Mouse (Mus musculus) lung, embryonic 15.5 days (tissue): ENCODE measurements around the gene Gm14214. TPM values are rescaled to one million over a fixed set of nuclear protein-coding genes. Genes with fewer than 3 reads are reported as not detected.

Source experiments
- ATAC-seq: fragments of 200-750 bp; cut with Nextera tagmentation; 2 replicates; pipeline ENCODE4 v1.8.0; 2017; ENCODE audit warnings: moderate number of reproducible peaks, borderline replicate concordance; ENCODE audit not compliant: low FRiP score, low TSS enrichment; ENCODE audit errors: extremely low read depth
- H3K27ac ChIP-seq: fragments of 300-500 bp; sonication (generic); 2 replicates; pipeline ENCODE4 v1.5.1; 2015; ENCODE audit warnings: moderate library complexity, mild to moderate bottlenecking, inconsistent platforms
- H3K27me3 ChIP-seq: fragments of 300-500 bp; sonication (generic); 2 replicates; pipeline ENCODE4 v1.6.1; 2015; ENCODE audit warnings: inconsistent platforms
- H3K36me3 ChIP-seq: fragments of 300-500 bp; sonication (generic); 2 replicates; pipeline ENCODE4 v1.6.1; 2015; ENCODE audit warnings: inconsistent platforms
- H3K4me1 ChIP-seq: fragments of 300-500 bp; sonication (generic); 2 replicates; pipeline ENCODE4 v1.6.1; 2015; ENCODE audit warnings: inconsistent platforms
- H3K4me2 ChIP-seq: fragments of 300-500 bp; sonication (generic); 2 replicates; pipeline ENCODE4 v1.6.1; 2015; ENCODE audit warnings: inconsistent platforms, mild to moderate bottlenecking, moderate library complexity
- H3K4me3 ChIP-seq: fragments of 300-500 bp; sonication (generic); 2 replicates; pipeline ENCODE4 v1.5.1; 2015; ENCODE audit warnings: mild to moderate bottlenecking, inconsistent platforms
- H3K9ac ChIP-seq: fragments of 300-500 bp; sonication (generic); 2 replicates; pipeline ENCODE4 v1.6.1; 2015; ENCODE audit warnings: inconsistent platforms
- H3K9me3 ChIP-seq: fragments of 300-500 bp; sonication (generic); 2 replicates; pipeline ENCODE4 v1.6.1; 2016; ENCODE audit warnings: inconsistent platforms
- WGBS: fragments of 180-500 bp; shearing (Covaris S2); methylation state at CpG from one replicate; pipeline ENCODE4 v1.1.7; 2015; 5-methylcytosine and 5-hydroxymethylcytosine counted together
- polyA plus RNA-seq: library from polyadenylated mRNA; unstranded; fragments of >200 nt; fragmentation: Nextera tagmentation; extraction: Ambion mirVana; gene quantifications from 2 replicates; pipeline ENCODE4 v1.2.1, GENCODE M21; 2015

Gene Gm14214
- polyA plus RNA-seq, 1 experiment from 2014 or later, result not detected

DNA sequence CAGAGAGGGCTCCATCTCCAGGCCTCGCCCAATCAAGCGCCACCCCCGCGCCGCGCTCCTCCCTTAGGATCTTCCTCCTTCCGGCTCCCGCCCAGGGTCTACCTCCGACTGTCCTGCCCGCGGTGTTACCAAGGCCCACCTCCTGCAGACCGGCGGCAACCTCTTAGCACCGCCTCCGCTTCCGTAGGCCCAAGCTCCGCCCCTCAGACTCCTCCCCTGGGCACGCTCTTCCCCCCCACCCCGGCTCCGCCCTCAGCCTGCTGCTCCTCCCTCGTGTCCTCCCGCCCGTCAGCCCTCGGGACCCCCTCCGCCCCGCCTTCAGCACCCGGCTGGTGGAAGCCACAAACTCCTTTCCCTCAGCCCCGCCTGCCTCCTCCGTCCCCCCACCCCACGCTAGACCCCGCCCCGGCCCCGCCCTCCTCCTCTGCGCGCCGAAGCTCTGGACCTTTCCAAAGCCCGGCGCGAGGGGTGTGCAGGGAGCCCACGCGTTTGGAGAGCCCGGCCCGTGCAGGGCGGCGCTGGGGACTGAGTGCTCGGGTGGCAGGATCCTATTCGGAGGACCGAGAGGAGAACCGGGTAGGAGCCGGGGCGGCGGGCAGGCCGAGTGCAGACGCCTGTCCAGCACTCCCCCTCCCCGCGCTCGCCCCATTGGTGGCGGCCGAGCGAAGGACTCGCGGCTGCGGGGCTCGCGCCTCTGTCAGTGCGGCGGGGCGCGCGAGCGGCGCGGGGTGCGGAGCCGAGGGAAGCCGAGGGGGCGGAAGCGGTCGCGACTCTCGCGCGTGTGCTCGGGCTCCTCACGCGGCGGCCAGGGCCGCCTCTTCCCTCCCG, 21.0 kb upstream of the Gm14214 start, which contains the start of the genes Raly and a:
TSS of gene Raly (plus strand) at position 441 of the 828 bp plus-strand sequence.
TSS of gene a (plus strand) at position 747 of the 828 bp plus-strand sequence.
- H3K4me2 ChIP-seq, result peak within 1 kb of the TSS; percentile 67
- H3K27ac ChIP-seq, result peak within 1 kb of the TSS; percentile 99
- H3K9ac ChIP-seq, result peak within 1 kb of the TSS; percentile 97
- H3K4me3 ChIP-seq, result peak within 1 kb of the TSS; percentile 80
- ATAC-seq, result peak; percentile 98
- peaks cover 32% of the 10 kb centered on the region for H3K4me1 ChIP-seq
- no peaks in the 10 kb centered on the region for H3K27me3 ChIP-seq
- under 1% methylated on average over 89 of the region's 89 CpGs for WGBS
- no peaks in the 10 kb centered on the region for H3K9me3 ChIP-seq
- H3K36me3 ChIP-seq, result no peaks in the 10 kb centered on the region

DNA sequence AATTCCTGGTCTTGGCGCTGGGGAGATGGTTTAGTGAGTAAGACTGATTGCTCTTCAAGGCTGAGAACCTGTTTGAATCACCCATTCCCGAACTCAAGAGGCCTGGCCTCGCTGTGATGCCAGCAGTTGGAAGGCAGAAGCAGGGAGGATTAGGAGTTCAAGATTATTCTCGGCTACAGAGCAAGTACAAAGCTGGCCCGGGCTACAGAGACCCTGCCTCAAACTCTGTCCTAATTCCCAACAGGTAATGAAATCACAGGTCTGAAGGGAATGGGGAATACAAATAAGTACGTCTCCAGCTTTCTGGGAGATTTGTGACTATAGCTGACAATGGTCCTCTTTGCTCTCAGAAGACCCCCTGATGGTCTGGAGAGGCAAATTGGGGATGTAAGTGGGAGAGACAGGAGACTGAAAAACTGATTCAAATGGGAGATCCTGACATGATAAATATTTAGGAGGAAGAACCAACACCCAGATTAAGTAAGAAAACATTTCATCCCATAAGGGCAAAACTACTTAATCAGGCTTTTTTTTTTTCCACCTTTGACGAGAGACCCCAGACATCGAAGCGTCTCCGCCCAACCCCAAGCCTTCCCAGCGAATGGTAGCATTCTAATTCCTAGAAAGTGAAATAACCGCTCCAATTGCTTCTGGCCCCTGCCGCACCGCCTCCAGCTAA, 20.3 kb upstream of the Gm14214 start:
- peak overlapping the region; percentile 59 for H3K4me2 ChIP-seq
- H3K9me3 ChIP-seq, result no peaks in the 10 kb centered on the region
- WGBS, result 4% methylated on average over 14 of the region's 14 CpGs
- H3K4me3 ChIP-seq, result peak overlapping the region; percentile 41
- H3K27ac ChIP-seq, result peak overlapping the region; percentile 36; the same call in 1 of the 2 replicates
- H3K27me3 ChIP-seq, result no peaks in the 10 kb centered on the region
- no peak for ATAC-seq
- peaks cover 24% of the 10 kb centered on the region for H3K4me1 ChIP-seq
- peak overlapping the region; percentile 17; the same call in 1 of the 2 replicates for H3K9ac ChIP-seq
- H3K36me3 ChIP-seq, result no peaks in the 10 kb centered on the region

DNA sequence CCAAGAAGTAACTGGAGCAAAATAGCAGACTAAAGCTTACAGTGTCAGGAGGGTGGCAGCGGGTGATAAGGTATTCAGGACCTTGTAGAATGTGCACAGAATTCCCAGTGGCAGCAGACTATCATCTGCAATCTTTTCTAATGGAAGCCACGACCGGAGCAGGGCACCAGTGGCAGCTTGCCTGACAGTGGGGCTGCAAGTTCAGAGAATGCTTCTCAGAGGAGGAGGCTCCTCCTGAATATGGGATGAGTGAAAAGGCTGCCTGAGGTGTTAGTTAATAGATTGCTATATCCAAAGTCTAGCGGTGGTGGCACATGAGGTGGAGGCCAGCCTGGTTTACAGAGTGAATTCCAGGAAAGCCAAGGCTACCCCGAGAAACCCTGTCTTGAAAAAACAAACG, 19.6 kb upstream of the Gm14214 start:
- 47% methylated on average over 6 of the region's 6 CpGs for WGBS
- no peak for ATAC-seq
- Histone ChIP-seq H3K36me3 (no peaks in the 10 kb centered on the region), H3K4me3 (no peak overlapping the region), H3K9me3 (no peaks in the 10 kb centered on the region), H3K4me1 (peaks cover 24% of the 10 kb centered on the region), H3K27ac (no peak overlapping the region), H3K4me2 (no peak overlapping the region), H3K27me3 (no peaks in the 10 kb centered on the region), H3K9ac (no peak overlapping the region)

DNA sequence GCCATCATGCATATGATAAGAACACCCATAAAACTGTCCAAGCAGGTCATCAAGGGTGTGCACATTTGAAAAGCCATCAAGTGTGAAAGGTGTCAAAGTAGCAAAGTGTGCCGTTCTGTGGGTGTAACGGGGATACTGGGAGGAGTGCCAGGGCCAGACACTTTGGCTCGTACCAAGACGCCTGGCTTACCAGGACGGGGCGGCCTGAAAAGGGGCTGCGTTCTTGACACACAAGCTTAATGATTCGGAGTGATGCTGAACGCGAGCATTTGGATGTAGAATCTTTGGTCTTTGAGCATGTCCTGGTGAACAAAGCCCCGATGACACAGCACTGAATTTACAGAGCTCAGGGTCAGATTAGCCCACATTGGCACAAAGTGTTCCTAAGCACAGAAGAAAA, 16.9 kb upstream of the Gm14214 start:
- H3K27me3 ChIP-seq, result no peaks in the 10 kb centered on the region
- H3K27ac ChIP-seq, result no peak overlapping the region
- no peak overlapping the region for H3K4me3 ChIP-seq
- no peaks in the 10 kb centered on the region for H3K9me3 ChIP-seq
- 63% methylated on average over 11 of the region's 11 CpGs for WGBS
- no peaks in the 10 kb centered on the region for H3K36me3 ChIP-seq
- H3K9ac ChIP-seq, result no peak overlapping the region
- H3K4me1 ChIP-seq, result peaks cover 5% of the 10 kb centered on the region; the same call in 1 of the 2 replicates
- H3K4me2 ChIP-seq, result no peak overlapping the region
- no peak for ATAC-seq

DNA sequence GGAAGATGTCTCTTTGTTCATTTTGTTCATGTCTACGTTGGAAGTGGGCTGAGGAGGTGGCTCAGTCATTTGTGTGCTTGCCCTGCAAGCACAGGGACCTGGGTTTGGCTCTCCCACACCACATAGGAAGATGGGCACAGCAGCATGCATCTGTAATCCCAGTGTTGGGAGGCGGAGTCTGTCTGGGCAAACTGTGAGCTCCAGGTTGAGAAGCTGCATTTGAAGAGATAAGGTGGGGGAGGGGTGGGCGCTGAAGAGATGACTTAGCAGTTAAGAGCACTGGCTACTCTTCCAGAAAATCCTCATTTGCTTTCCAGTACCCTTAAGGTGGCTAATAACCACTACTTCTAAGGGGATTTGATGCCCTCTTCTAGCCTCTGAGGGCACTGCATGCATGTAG, 16.4 kb upstream of the Gm14214 start:
- Histone ChIP-seq H3K9ac (no peak overlapping the region), H3K36me3 (no peaks in the 10 kb centered on the region), H3K9me3 (no peaks in the 10 kb centered on the region), H3K4me2 (no peak overlapping the region), H3K27ac (no peak overlapping the region), H3K27me3 (no peaks in the 10 kb centered on the region), H3K4me1 (peaks cover 5% of the 10 kb centered on the region; the same call in 1 of the 2 replicates), H3K4me3 (no peak overlapping the region)
- 38% methylated on average over 3 of the region's 3 CpGs for WGBS
- no peak for ATAC-seq

DNA sequence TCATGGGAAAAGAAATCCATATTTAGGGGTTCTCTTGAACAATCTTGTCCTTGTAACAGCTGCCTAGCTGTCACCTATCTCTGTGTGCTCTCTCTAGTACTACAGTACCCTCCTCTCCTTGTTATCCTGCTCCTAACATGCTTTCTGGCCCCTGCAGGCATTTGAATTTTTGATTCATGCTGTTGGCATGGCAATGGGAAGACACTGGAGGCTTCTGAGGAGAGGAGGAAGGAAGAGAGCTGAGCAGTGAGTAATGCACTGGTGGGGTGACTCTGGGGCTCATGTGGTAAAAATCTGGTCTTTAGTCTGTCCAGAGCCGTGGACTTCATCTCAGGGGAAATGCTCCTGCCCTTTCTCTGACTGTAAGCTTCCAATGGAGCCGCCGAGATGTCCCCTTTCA, 15.5 kb upstream of the Gm14214 start:
- Histone ChIP-seq H3K4me2 (no peak overlapping the region), H3K36me3 (no peaks in the 10 kb centered on the region), H3K9ac (no peak overlapping the region), H3K4me3 (no peak overlapping the region), H3K27ac (no peak overlapping the region), H3K27me3 (no peaks in the 10 kb centered on the region), H3K4me1 (peaks cover 5% of the 10 kb centered on the region; the same call in 1 of the 2 replicates), H3K9me3 (no peaks in the 10 kb centered on the region)
- no peak for ATAC-seq
- 62% methylated on average over 3 of the region's 3 CpGs for WGBS

DNA sequence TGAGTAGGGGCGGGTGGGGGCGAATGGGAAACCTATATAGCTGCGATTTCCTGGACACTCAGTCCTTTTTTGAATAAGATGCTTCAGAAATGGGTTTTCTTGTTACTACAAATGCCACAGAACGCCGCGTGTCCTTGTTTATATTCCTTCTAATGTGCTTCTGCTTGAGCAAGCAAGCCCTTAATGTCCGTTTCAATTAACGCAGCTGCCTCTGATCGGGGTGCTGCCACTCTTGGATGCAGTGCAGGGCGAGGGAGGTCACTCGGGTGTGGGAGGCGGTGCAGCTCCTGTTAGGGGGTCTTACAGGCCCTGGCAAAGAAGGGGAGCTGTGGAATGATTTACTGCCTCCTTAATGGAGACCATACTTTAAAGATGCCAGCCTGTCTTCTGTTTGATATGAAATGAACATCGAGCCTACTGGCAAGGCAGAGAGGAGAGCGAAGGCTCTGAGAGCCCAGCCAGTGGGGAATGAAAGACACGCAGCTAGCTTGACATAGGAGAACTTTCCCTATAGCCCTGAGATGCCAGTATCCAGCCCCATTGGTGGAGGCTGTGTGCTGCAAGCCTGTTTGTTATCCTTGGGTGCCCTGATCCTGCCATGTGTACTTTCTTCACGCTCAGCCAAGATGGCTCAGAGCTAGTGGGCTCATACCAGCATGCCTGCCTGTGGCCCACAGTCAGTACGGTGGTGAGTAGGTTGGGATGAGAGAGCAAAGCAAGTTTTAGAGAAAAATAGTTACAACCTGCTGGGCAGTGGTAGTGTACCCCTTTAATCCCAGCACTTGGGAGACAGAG, 13.2 kb upstream of the Gm14214 start:
- no peak overlapping the region for H3K9ac ChIP-seq
- H3K9me3 ChIP-seq, result no peaks in the 10 kb centered on the region
- H3K27ac ChIP-seq, result no peak overlapping the region
- ATAC-seq, result no peak
- no peak overlapping the region for H3K4me3 ChIP-seq
- no peak overlapping the region for H3K4me2 ChIP-seq
- no peaks in the 10 kb centered on the region; the same call in 1 of the 2 replicates for H3K4me1 ChIP-seq
- no peaks in the 10 kb centered on the region for H3K27me3 ChIP-seq
- WGBS, result 72% methylated on average over 17 of the region's 17 CpGs
- H3K36me3 ChIP-seq, result no peaks in the 10 kb centered on the region

DNA sequence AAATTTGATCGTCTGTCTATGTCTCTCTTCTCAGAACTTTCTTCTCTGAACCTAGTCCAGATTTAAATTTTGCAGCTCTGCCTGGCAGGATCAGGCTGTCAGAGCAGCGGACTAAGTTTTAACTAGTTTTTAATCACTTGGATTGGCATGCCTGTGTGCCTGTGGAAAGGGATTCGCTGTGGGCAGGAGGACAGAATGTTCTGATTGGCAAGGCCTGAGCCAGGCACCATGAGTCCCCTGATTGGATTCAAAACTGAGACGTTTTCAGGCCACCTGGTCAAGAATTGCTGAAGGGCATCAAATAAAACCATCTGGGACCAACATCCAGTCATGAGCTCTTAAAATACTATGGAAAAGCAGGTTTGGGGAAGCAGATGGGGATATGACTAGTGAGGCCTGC, 12.5 kb upstream of the Gm14214 start:
- Histone ChIP-seq H3K4me1 (no peaks in the 10 kb centered on the region; the same call in 1 of the 2 replicates), H3K36me3 (no peaks in the 10 kb centered on the region), H3K27ac (no peak overlapping the region), H3K4me3 (no peak overlapping the region), H3K9ac (no peak overlapping the region), H3K9me3 (no peaks in the 10 kb centered on the region), H3K27me3 (no peaks in the 10 kb centered on the region), H3K4me2 (no peak overlapping the region)
- no peak for ATAC-seq
- 70% methylated on average over 4 of the region's 4 CpGs for WGBS

DNA sequence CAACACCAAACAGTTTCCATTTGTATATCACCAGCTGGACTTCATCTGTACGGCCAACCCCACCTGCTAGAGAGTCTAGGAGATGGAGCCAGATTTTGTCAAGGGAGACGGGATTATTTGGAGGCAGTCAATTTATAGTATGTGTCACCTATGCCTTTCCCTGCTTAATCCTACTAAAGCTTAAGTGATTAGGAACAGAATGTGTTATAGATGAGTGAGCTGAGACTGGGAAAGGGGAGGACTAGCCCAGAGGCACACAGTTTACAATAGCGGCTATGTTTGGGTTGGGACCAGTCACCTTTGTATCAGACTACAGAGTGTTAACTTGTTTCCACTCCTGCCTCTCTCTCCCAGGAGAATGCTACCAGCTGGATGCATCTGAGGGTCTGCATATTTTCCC, 9.8 kb upstream of the Gm14214 start:
- H3K27me3 ChIP-seq, result no peaks in the 10 kb centered on the region
- 41% methylated on average over 3 of the region's 3 CpGs for WGBS
- no peaks in the 10 kb centered on the region for H3K36me3 ChIP-seq
- no peak overlapping the region for H3K4me3 ChIP-seq
- H3K27ac ChIP-seq, result no peak overlapping the region
- no peak for ATAC-seq
- no peak overlapping the region for H3K9ac ChIP-seq
- no peaks in the 10 kb centered on the region for H3K9me3 ChIP-seq
- H3K4me1 ChIP-seq, result no peaks in the 10 kb centered on the region
- H3K4me2 ChIP-seq, result no peak overlapping the region

DNA sequence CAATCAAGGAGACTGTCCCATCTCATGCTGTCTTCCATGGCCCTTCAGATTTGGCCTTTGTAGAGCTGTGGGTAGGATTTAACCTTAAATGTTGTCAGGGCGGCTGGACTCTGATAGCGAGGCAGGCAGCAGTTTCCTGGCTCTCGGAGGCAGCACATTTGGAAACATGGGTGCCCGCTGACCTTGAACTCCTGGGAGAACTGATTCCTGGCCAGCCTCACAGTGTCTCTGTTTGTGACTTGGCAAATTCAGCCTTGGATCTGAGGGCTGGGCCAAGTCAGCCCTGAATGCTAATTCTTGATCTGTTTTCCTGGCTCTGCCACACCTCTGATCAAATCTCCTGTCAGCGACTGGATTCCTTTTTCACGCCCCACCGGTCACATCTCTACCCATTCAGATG, 6.7 kb upstream of the Gm14214 start:
- Histone ChIP-seq H3K9ac (no peak overlapping the region), H3K4me2 (no peak overlapping the region), H3K4me1 (no peaks in the 10 kb centered on the region), H3K27me3 (no peaks in the 10 kb centered on the region), H3K36me3 (no peaks in the 10 kb centered on the region), H3K4me3 (no peak overlapping the region), H3K27ac (no peak overlapping the region), H3K9me3 (no peaks in the 10 kb centered on the region)
- 61% methylated on average over 7 of the region's 7 CpGs for WGBS
- no peak for ATAC-seq

DNA sequence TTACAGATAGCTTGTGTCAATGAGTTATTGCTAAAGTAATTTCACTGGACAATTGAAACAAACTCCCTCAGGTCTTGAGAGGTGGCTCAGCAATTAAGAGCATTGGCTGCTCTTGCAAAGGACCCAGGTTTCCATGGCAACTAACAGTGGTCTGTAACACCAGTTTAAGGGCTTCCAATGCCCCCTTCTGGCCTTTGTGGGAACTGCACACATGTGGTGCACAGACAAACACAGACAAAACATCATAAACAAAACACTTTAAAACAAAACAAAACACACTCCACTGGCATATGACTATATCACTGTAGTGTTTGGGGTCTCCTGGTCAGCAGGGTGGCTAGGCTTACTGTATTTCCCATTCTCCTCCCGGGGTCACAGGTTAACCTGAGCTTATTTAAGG, 4.2 kb upstream of the Gm14214 start:
- Histone ChIP-seq H3K27me3 (no peaks in the 10 kb centered on the region), H3K9me3 (no peaks in the 10 kb centered on the region), H3K4me3 (no peak overlapping the region), H3K27ac (no peak overlapping the region), H3K36me3 (no peaks in the 10 kb centered on the region), H3K4me2 (no peak overlapping the region), H3K9ac (no peak overlapping the region), H3K4me1 (no peaks in the 10 kb centered on the region)
- WGBS, result 81% methylated on average over 1 of the region's 1 CpGs
- no peak for ATAC-seq
